Mouse (Mus musculus) C2C12 (cell line): ENCODE results near the gene Fkbp1a. TPM values are rescaled to one million over a fixed set of nuclear protein-coding genes. Genes with fewer than 3 reads are reported as not detected.

Experiments used
- H3K27me3 ChIP-seq: one replicate; pipeline ENCODE4 v1.6.1; 2011; ENCODE audit not compliant: control insufficient read depth, insufficient read depth, insufficient read length
- H3K36me3 ChIP-seq: one replicate; pipeline ENCODE4 v1.6.1; 2011; ENCODE audit not compliant: control insufficient read depth, insufficient read depth
- H3K4me3 ChIP-seq: one replicate; pipeline ENCODE4 v1.5.1; 2011; ENCODE audit warnings: mild to moderate bottlenecking, control low read depth; ENCODE audit not compliant: poor library complexity, insufficient read depth, severe bottlenecking
- H3K79me2 ChIP-seq: one replicate; pipeline ENCODE4 v1.6.1; 2011; ENCODE audit not compliant: control insufficient read depth, insufficient read depth
- H3K79me3 ChIP-seq: one replicate; pipeline ENCODE4 v1.6.1; 2011; ENCODE audit warnings: low read depth, control low read depth
- H3ac ChIP-seq: one replicate; pipeline ENCODE3; 2011; ENCODE audit warnings: low read depth; ENCODE audit not compliant: control insufficient read depth, insufficient read length
- CEBPB ChIP-seq: IDR thresholded peaks from one replicate; pipeline ENCODE4 v1.6.1; 2011; ENCODE audit warnings: low read depth, mild to moderate bottlenecking, control low read depth, moderate library complexity
- CTCF ChIP-seq: IDR thresholded peaks from one replicate; pipeline ENCODE4 v1.5.1; 2011; ENCODE audit not compliant: control insufficient read depth, insufficient read depth, insufficient read length
- FOSL1 ChIP-seq: IDR thresholded peaks from one replicate; pipeline ENCODE4 v1.8.0; 2011; ENCODE audit warnings: mild to moderate bottlenecking, low read length; ENCODE audit not compliant: poor library complexity, insufficient read depth, severe bottlenecking
- MAX ChIP-seq: IDR thresholded peaks from one replicate; pipeline ENCODE4 v1.6.1; 2011; ENCODE audit warnings: mild to moderate bottlenecking, control low read depth
- MYOD1 ChIP-seq: IDR thresholded peaks from one replicate; pipeline ENCODE4 v1.6.1; 2011; ENCODE audit warnings: low read depth; ENCODE audit not compliant: control insufficient read depth, insufficient read length
- MYOG ChIP-seq: IDR thresholded peaks from one replicate; pipeline ENCODE4 v1.6.1; 2011; ENCODE audit not compliant: control insufficient read depth, insufficient read length; ENCODE audit errors: extremely low read depth
- USF1 ChIP-seq: IDR thresholded peaks from one replicate; pipeline ENCODE4 v1.6.1; 2011; ENCODE audit warnings: low read depth, mild to moderate bottlenecking, control low read depth, moderate library complexity
- polyA plus RNA-seq: library from polyadenylated mRNA; unstranded; fragments of >200 nt; fragmentation: generic; extraction: Trizol; gene quantifications from one replicate; pipeline ENCODE4 v1.2.1, GENCODE M21; 2012; ENCODE audit warnings: missing spikeins

Gene Fkbp1a
- polyA plus RNA-seq, 1 experiment = 595 TPM

- Histone ChIP-seq H3K79me2 (peaks cover 18% of the 10 kb centered on the region), H3K27me3 (no peaks in the 10 kb centered on the region), H3K4me3 (no peak overlapping the region), H3K36me3 (peaks cover 62% of the 10 kb centered on the region), H3K79me3 (peaks cover 3% of the 10 kb centered on the region), H3ac (no peak overlapping the region)
- TF ChIP-seq MYOG (no peak), MAX (no peak), FOSL1 (no peak), MYOD1 (no peak), CTCF (no peak), USF1 (no peak), CEBPB (no peak)
These were observed 21.7 kb downstream of the Fkbp1a start for GRCm38 (mm10) chr2:151564006-151564405.

GRCm38 (mm10) chr2:151564986-151565385 is 22.7 kb downstream of the Fkbp1a start:
- peaks cover 11% of the 10 kb centered on the region for H3K79me2 ChIP-seq
- TF ChIP-seq USF1 = no peak
- no peak for TF ChIP-seq CEBPB
- TF ChIP-seq MAX = no peak
- no peak for TF ChIP-seq MYOG
- TF ChIP-seq CTCF = no peak
- TF ChIP-seq MYOD1 = no peak
- no peak for TF ChIP-seq FOSL1
- peaks cover 52% of the 10 kb centered on the region for H3K36me3 ChIP-seq
- no peaks in the 10 kb centered on the region for H3K27me3 ChIP-seq
- no peak overlapping the region for H3K4me3 ChIP-seq
- no peaks in the 10 kb centered on the region for H3K79me3 ChIP-seq
- no peak overlapping the region for H3ac ChIP-seq

- no peak overlapping the region for H3K4me3 ChIP-seq
- no peak overlapping the region for H3ac ChIP-seq
- no peak for TF ChIP-seq MYOG
- TF ChIP-seq CTCF = no peak
- no peak for TF ChIP-seq MAX
- no peak for TF ChIP-seq FOSL1
- no peak for TF ChIP-seq USF1
- TF ChIP-seq MYOD1 = no peak
- no peak for TF ChIP-seq CEBPB
- no peaks in the 10 kb centered on the region for H3K27me3 ChIP-seq
- peaks cover 2% of the 10 kb centered on the region for H3K79me2 ChIP-seq
- peaks cover 35% of the 10 kb centered on the region for H3K36me3 ChIP-seq
- H3K79me3 ChIP-seq = no peaks in the 10 kb centered on the region
These were observed 24.6 kb downstream of the Fkbp1a start for GRCm38 (mm10) chr2:151566856-151567255.

GRCm38 (mm10) chr2:151569452-151569851 is 27.2 kb downstream of the Fkbp1a start:
- no peak overlapping the region for H3ac ChIP-seq
- H3K4me3 ChIP-seq = no peak overlapping the region
- H3K79me2 ChIP-seq = no peaks in the 10 kb centered on the region

GRCm38 (mm10) chr2:151571873-151572700 is 29.8 kb downstream of the Fkbp1a start, which contains the start of gene Sdcbp2:
Gene Sdcbp2, plus strand, starts transcription at chr2:151572622.
- Histone ChIP-seq H3K79me3 (no peaks in the 10 kb centered on the region), H3K27me3 (peaks cover 8% of the 10 kb centered on the region), H3K4me3 (no peak within 1 kb of the TSS), H3K36me3 (no peaks in the 10 kb centered on the region), H3K79me2 (no peaks in the 10 kb centered on the region), H3ac (no peak within 1 kb of the TSS)
- TF ChIP-seq MYOD1 (no peak), MAX (no peak), CEBPB (no peak)

More at GRCm38 (mm10) chr2:151569452-151569851, 27.2 kb downstream of the Fkbp1a start:
- peaks cover 9% of the 10 kb centered on the region for H3K36me3 ChIP-seq
- no peaks in the 10 kb centered on the region for H3K27me3 ChIP-seq
- no peaks in the 10 kb centered on the region for H3K79me3 ChIP-seq
- no peak for TF ChIP-seq CEBPB
- no peak for TF ChIP-seq MAX
- TF ChIP-seq FOSL1 = no peak
- no peak for TF ChIP-seq MYOD1
- no peak for TF ChIP-seq CTCF
- TF ChIP-seq MYOG = no peak
- no peak for TF ChIP-seq USF1
